Comparison of ENCODE assay signal across 14 mouse cellular contexts in the genomic region with DNA sequence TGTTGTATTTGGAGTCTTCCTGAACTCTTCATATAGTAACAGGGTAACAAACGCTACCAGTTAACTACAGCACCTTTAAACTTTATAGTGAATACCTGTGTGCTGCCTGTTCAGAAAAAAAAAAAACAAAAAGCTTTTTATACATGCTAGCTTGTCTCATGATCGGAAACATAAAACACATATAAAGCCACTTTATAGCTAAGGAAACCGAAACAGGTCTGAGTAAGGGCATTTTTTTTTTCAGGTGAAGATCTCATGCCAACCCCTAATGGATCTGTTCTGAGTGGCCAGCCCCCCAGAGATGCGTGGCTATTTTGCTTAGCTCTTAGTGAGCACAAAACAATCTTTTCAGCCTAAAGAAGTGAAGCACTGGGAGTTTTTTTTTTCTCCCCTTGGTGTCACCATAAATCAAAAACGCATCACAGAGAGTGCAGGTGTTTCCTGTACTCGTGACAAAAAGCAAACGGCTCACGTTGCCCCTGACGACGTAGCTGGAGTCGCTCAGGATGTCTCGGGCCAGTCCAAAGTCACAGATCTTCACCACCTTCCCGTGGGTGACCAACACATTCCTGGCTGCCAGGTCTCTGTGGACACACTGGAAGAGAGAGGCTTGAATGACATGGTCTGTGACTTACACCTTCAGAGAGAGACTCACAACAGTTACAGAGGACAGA. TPM values are rescaled to one million over a fixed set of nuclear protein-coding genes. Genes with fewer than 3 reads are reported as not detected.
A peak's percentile ranks its signal among the peaks of the same experiment; 100 is the strongest.
DNase-seq lines count a peak whose midpoint lies in the region; ATAC-seq lines count a peak whose summit lies in the region.
"Had no signal": no experiment of that assay in that cellular context is flagged by ENCODE, and none has a peak within 500 bp of the region (broad histone marks: within the 10 kb centered on the region; RNA-seq: fewer than 3 reads in every experiment).

No protein-coding gene starts in this region.

- ATAC-seq in intestine, embryonic 16.5 days: no peak
- ATAC-seq: Patski had no signal

- H3K4me1 ChIP-seq in intestine, embryonic 16.5 days (ENCODE audit: control insufficient read depth, insufficient read depth, low read length): no peaks in the 10 kb centered on the region
- H3K4me1 ChIP-seq: heart, embryonic 12.5 days had no signal

- no peaks in the 10 kb centered on the region for H3K27me3 ChIP-seq in intestine, embryonic 16.5 days (replicated peaks; ENCODE audit: control insufficient read depth, insufficient read depth, low read length)
- H3K27me3 ChIP-seq: forebrain, embryonic 12.5 days; heart, embryonic 12.5 days; Patski had no signal

- no peak overlapping the region for H3K4me2 ChIP-seq in intestine, embryonic 16.5 days (ENCODE audit: low read depth, low read length)
- H3K4me2 ChIP-seq: forebrain, embryonic 12.5 days; heart, embryonic 12.5 days had no signal

- no peaks in the 10 kb centered on the region for H3K9me3 ChIP-seq in intestine, embryonic 16.5 days (ENCODE audit: control insufficient read depth, low read length)
- H3K9me3 ChIP-seq: forebrain, embryonic 12.5 days; heart, embryonic 12.5 days had no signal

- WGBS in intestine, embryonic 16.5 days: 32% methylated on average over 13 of the region's 13 CpGs

- DNase-seq in lung, postnatal 25 days (ENCODE audit: low spot score): peak; percentile 19
- DNase-seq in lung, adult 18-20 months: no peak
- DNase-seq in forelimb bud, embryonic 11.5 days (ENCODE audit: low read depth, low spot score): peak; percentile 31
- DNase-seq in spleen, adult 12 weeks (ENCODE audit: low spot score): peak; percentile 40
- DNase-seq in adrenal gland, postnatal 36 days: no peak
- DNase-seq in cerebellum, adult 11-12 months: no peak
- DNase-seq: midbrain, embryonic 14.5 days had no signal

- no peak overlapping the region for H3K9ac ChIP-seq in intestine, embryonic 16.5 days (ENCODE audit: low read depth, low read length)
- H3K9ac ChIP-seq: forebrain, embryonic 12.5 days; heart, embryonic 12.5 days; liver, embryonic 14.5 days had no signal

- no peak overlapping the region for H3K4me3 ChIP-seq in intestine, embryonic 16.5 days (ENCODE audit: low read length)
- H3K4me3 ChIP-seq: forebrain, embryonic 12.5 days; heart, embryonic 12.5 days; left cerebral cortex, adult 2 months had no signal

- no peaks in the 10 kb centered on the region for H3K36me3 ChIP-seq in intestine, embryonic 16.5 days (ENCODE audit: control insufficient read depth, insufficient read depth, low read length)
- H3K36me3 ChIP-seq: forebrain, embryonic 12.5 days; heart, embryonic 12.5 days had no signal

- H3K27ac ChIP-seq in intestine, embryonic 16.5 days (ENCODE audit: low read length): no peak overlapping the region
- H3K27ac ChIP-seq: forebrain, embryonic 12.5 days; left cerebral cortex, adult 2 months; liver, embryonic 14.5 days had no signal

RNA-seq across cellular contexts. Expression of a gene that starts 18.6 kb away (rescaled TPM):
- 2.6 TPM in 2 replicates for polyA plus RNA-seq in intestine, embryonic 16.5 days (2015; fragmentation: Nextera tagmentation; extraction: Ambion mirVana)
- total RNA-seq in adrenal gland, postnatal 36 days (2021): 1 to 10 TPM in 1 of 2 experiments, not detected in 1; 3.7 TPM
- total RNA-seq: left cerebral cortex, adult 2 months had no signal
- polyA plus RNA-seq: brain, embryonic 14.5 days; forebrain, embryonic 12.5 days; heart, embryonic 12.5 days; midbrain, embryonic 14.5 days; Patski had no signal

RNA-seq across cellular contexts. Expression of a gene that starts 33.8 kb away (rescaled TPM):
- 42.1 and 46.2 TPM in 2 replicates for polyA plus RNA-seq in intestine, embryonic 16.5 days (2015; fragmentation: Nextera tagmentation; extraction: Ambion mirVana)
- total RNA-seq in adrenal gland, postnatal 36 days (2021): not detected
- total RNA-seq: left cerebral cortex, adult 2 months had no signal
- polyA plus RNA-seq: brain, embryonic 14.5 days; forebrain, embryonic 12.5 days; heart, embryonic 12.5 days; liver, embryonic 14.5 days; midbrain, embryonic 14.5 days had no signal

RNA-seq across cellular contexts. Expression of a gene that starts 59.4 kb away (rescaled TPM):
- polyA plus RNA-seq in intestine, embryonic 16.5 days (2015; fragmentation: Nextera tagmentation; extraction: Ambion mirVana): 0.31 and 0.32 TPM in 2 replicates
- total RNA-seq in adrenal gland, postnatal 36 days (2021): under 1 TPM in 1 of 2 experiments, not detected in 1; 0.43 TPM

Comparison
In these comparisons a context has a peak if more than half of its experiments do, and no peak if none do; other contexts are left out.
1. DNase-seq: peak in lung, postnatal 25 days (single experiment), forelimb bud, embryonic 11.5 days (single experiment) and spleen, adult 12 weeks (single experiment); none in lung, adult 18-20 months (0 of 2), adrenal gland, postnatal 36 days (0 of 2) and cerebellum, adult 11-12 months (single experiment).